Mouse (Mus musculus): ENCODE measurements around the gene Cbx2. TPM values are rescaled to one million over a fixed set of nuclear protein-coding genes. Genes with fewer than 3 reads are reported as not detected.

Cbx2 gene
- polyA plus RNA-seq, 1 experiment = 14.8 TPM

GRCm38 (mm10) chr11:119043761-119044550 is 21.2 kb downstream of the Cbx2 start:
- no peak overlapping the region for H3ac ChIP-seq (ENCODE audit: control insufficient read depth, insufficient read length, low read depth)
- no peak for TF ChIP-seq USF1 (IDR thresholded peaks at IDR 0.05; ENCODE audit: low read depth)
- no peak for TF ChIP-seq CEBPB (IDR thresholded peaks at IDR 0.05; ENCODE audit: low read depth)
- TF ChIP-seq MYOD1 (IDR thresholded peaks at IDR 0.05; ENCODE audit: control insufficient read depth, insufficient read length, low read depth) = no peak
- peak; percentile 16 for TF ChIP-seq CTCF (IDR thresholded peaks at IDR 0.05; ENCODE audit: control insufficient read depth, insufficient read depth, insufficient read length)
- H3K4me3 ChIP-seq (ENCODE audit: insufficient read depth, poor library complexity, severe bottlenecking) = no peak overlapping the region
- no peaks in the 10 kb centered on the region for H3K79me3 ChIP-seq (ENCODE audit: low read depth)
- H3K27me3 ChIP-seq (ENCODE audit: control insufficient read depth, insufficient read depth, insufficient read length) = peaks cover 43% of the 10 kb centered on the region
- peaks cover 2% of the 10 kb centered on the region for H3K36me3 ChIP-seq (ENCODE audit: control insufficient read depth, insufficient read depth)
- H3K79me2 ChIP-seq (ENCODE audit: control insufficient read depth, insufficient read depth) = peaks cover 10% of the 10 kb centered on the region

GRCm38 (mm10) chr11:119044551-119045337 is 22.0 kb downstream of the Cbx2 start:
- no peak for TF ChIP-seq USF1 (IDR thresholded peaks at IDR 0.05; ENCODE audit: low read depth)
- no peak for TF ChIP-seq MAX (IDR thresholded peaks at IDR 0.05)
- TF ChIP-seq CEBPB (IDR thresholded peaks at IDR 0.05; ENCODE audit: low read depth) = no peak
- TF ChIP-seq MYOG (IDR thresholded peaks at IDR 0.05; ENCODE audit: control insufficient read depth, extremely low read depth, insufficient read length) = no peak
- TF ChIP-seq MYOD1 (IDR thresholded peaks at IDR 0.05; ENCODE audit: control insufficient read depth, insufficient read length, low read depth) = no peak
- TF ChIP-seq FOSL1 (IDR thresholded peaks at IDR 0.05; ENCODE audit: insufficient read depth, low read length, poor library complexity, severe bottlenecking) = no peak
- TF ChIP-seq CTCF (IDR thresholded peaks at IDR 0.05; ENCODE audit: control insufficient read depth, insufficient read depth, insufficient read length) = no peak
- H3K27me3 ChIP-seq (ENCODE audit: control insufficient read depth, insufficient read depth, insufficient read length) = peaks cover 49% of the 10 kb centered on the region

GRCm38 (mm10) chr11:119046601-119047245 is 24.0 kb downstream of the Cbx2 start:
- no peaks in the 10 kb centered on the region for H3K36me3 ChIP-seq (ENCODE audit: control insufficient read depth, insufficient read depth)
- no peak overlapping the region for H3ac ChIP-seq (ENCODE audit: control insufficient read depth, insufficient read length, low read depth)
- no peak overlapping the region for H3K4me3 ChIP-seq (ENCODE audit: insufficient read depth, poor library complexity, severe bottlenecking)
- no peaks in the 10 kb centered on the region for H3K79me3 ChIP-seq (ENCODE audit: low read depth)
- no peaks in the 10 kb centered on the region for H3K79me2 ChIP-seq (ENCODE audit: control insufficient read depth, insufficient read depth)
- peaks cover 58% of the 10 kb centered on the region for H3K27me3 ChIP-seq (ENCODE audit: control insufficient read depth, insufficient read depth, insufficient read length)
- TF ChIP-seq CEBPB (IDR thresholded peaks at IDR 0.05; ENCODE audit: low read depth) = peak; percentile 35
- no peak for TF ChIP-seq MYOD1 (IDR thresholded peaks at IDR 0.05; ENCODE audit: control insufficient read depth, insufficient read length, low read depth)
- TF ChIP-seq MAX (IDR thresholded peaks at IDR 0.05) = no peak
- no peak for TF ChIP-seq MYOG (IDR thresholded peaks at IDR 0.05; ENCODE audit: control insufficient read depth, extremely low read depth, insufficient read length)
- no peak for TF ChIP-seq FOSL1 (IDR thresholded peaks at IDR 0.05; ENCODE audit: insufficient read depth, low read length, poor library complexity, severe bottlenecking)
- TF ChIP-seq CTCF (IDR thresholded peaks at IDR 0.05; ENCODE audit: control insufficient read depth, insufficient read depth, insufficient read length) = no peak
- no peak for TF ChIP-seq USF1 (IDR thresholded peaks at IDR 0.05; ENCODE audit: low read depth)

More at GRCm38 (mm10) chr11:119044551-119045337, 22.0 kb downstream of the Cbx2 start:
- Histone ChIP-seq H3ac (ENCODE audit: control insufficient read depth, insufficient read length, low read depth) (no peak overlapping the region), H3K36me3 (ENCODE audit: control insufficient read depth, insufficient read depth) (no peaks in the 10 kb centered on the region), H3K4me3 (ENCODE audit: insufficient read depth, poor library complexity, severe bottlenecking) (no peak overlapping the region), H3K79me2 (ENCODE audit: control insufficient read depth, insufficient read depth) (peaks cover 7% of the 10 kb centered on the region), H3K79me3 (ENCODE audit: low read depth) (no peaks in the 10 kb centered on the region)

GRCm38 (mm10) chr11:119047261-119048132 is 24.7 kb downstream of the Cbx2 start:
- H3K27me3 ChIP-seq (ENCODE audit: control insufficient read depth, insufficient read depth, insufficient read length) = peaks cover 55% of the 10 kb centered on the region
- no peaks in the 10 kb centered on the region for H3K79me3 ChIP-seq (ENCODE audit: low read depth)
- TF ChIP-seq FOSL1 (IDR thresholded peaks at IDR 0.05; ENCODE audit: insufficient read depth, low read length, poor library complexity, severe bottlenecking) = no peak
- no peak for TF ChIP-seq CEBPB (IDR thresholded peaks at IDR 0.05; ENCODE audit: low read depth)
- TF ChIP-seq MAX (IDR thresholded peaks at IDR 0.05) = no peak
- TF ChIP-seq MYOD1 (IDR thresholded peaks at IDR 0.05; ENCODE audit: control insufficient read depth, insufficient read length, low read depth) = no peak
- H3K79me2 ChIP-seq (ENCODE audit: control insufficient read depth, insufficient read depth) = no peaks in the 10 kb centered on the region
- H3ac ChIP-seq (ENCODE audit: control insufficient read depth, insufficient read length, low read depth) = no peak overlapping the region
- no peak overlapping the region for H3K4me3 ChIP-seq (ENCODE audit: insufficient read depth, poor library complexity, severe bottlenecking)
- no peaks in the 10 kb centered on the region for H3K36me3 ChIP-seq (ENCODE audit: control insufficient read depth, insufficient read depth)

- Histone ChIP-seq H3K79me2 (ENCODE audit: control insufficient read depth, insufficient read depth) (no peaks in the 10 kb centered on the region), H3K36me3 (ENCODE audit: control insufficient read depth, insufficient read depth) (no peaks in the 10 kb centered on the region), H3K79me3 (ENCODE audit: low read depth) (no peaks in the 10 kb centered on the region), H3K4me3 (ENCODE audit: insufficient read depth, poor library complexity, severe bottlenecking) (no peak overlapping the region), H3ac (ENCODE audit: control insufficient read depth, insufficient read length, low read depth) (no peak overlapping the region), H3K27me3 (ENCODE audit: control insufficient read depth, insufficient read depth, insufficient read length) (peaks cover 53% of the 10 kb centered on the region)
- TF ChIP-seq MYOD1 (IDR thresholded peaks at IDR 0.05; ENCODE audit: control insufficient read depth, insufficient read length, low read depth) (no peak), USF1 (IDR thresholded peaks at IDR 0.05; ENCODE audit: low read depth) (no peak), MAX (IDR thresholded peaks at IDR 0.05) (no peak), CTCF (IDR thresholded peaks at IDR 0.05; ENCODE audit: control insufficient read depth, insufficient read depth, insufficient read length) (no peak), FOSL1 (IDR thresholded peaks at IDR 0.05; ENCODE audit: insufficient read depth, low read length, poor library complexity, severe bottlenecking) (no peak), CEBPB (IDR thresholded peaks at IDR 0.05; ENCODE audit: low read depth) (no peak), MYOG (IDR thresholded peaks at IDR 0.05; ENCODE audit: control insufficient read depth, extremely low read depth, insufficient read length) (no peak)
These were observed 25.4 kb downstream of the Cbx2 start for GRCm38 (mm10) chr11:119048133-119048510.
